Mouse (Mus musculus) megakaryocyte, embryonic 14.5 days (primary cell): Measurements from ENCODE around the gene C3ar1.

ENCODE experiments used
- FLI1 ChIP-seq: IDR thresholded peaks from 2 replicates; pipeline ENCODE4 v1.6.1; 2012; ENCODE audit warnings: low read length, inconsistent platforms, mixed read lengths
- GATA1 ChIP-seq: IDR thresholded peaks from 3 replicates; pipeline ENCODE4 v1.6.1; 2012; ENCODE audit warnings: mixed read lengths, low read length, inconsistent platforms, borderline replicate concordance

GRCm38 (mm10) chr6:122872800-122873199, 16.8 kb upstream of the C3ar1 start:
- no peak for TF ChIP-seq GATA1
- no peak for TF ChIP-seq FLI1
